Mouse (Mus musculus): ENCODE measurements around the gene Ubl4b.

- TF ChIP-seq CTCF (IDR thresholded peaks at IDR 0.05; ENCODE audit: low read depth), result no peak
- no peak for TF ChIP-seq EP300 (IDR thresholded peaks at IDR 0.05; ENCODE audit: low read depth)
These were observed 41.7 kb upstream of the Ubl4b start for GRCm38 (mm10) chr3:107596559-107596958.

Data from liver, embryonic 14.5 days (tissue).